Mouse (Mus musculus) limb, embryonic 12.5 days (tissue): ENCODE data around the gene Rab14. TPM values are rescaled to one million over a fixed set of nuclear protein-coding genes. Genes with fewer than 3 reads are reported as not detected.

Source experiments
- ATAC-seq: fragments of 200-750 bp; cut with Nextera tagmentation; 2 replicates; pipeline ENCODE4 v1.8.0; 2017; ENCODE audit warnings: low read depth, moderate TSS enrichment; ENCODE audit not compliant: insufficient number of reproducible peaks, insufficient read depth, low FRiP score, low TSS enrichment
- H3K27ac ChIP-seq: fragments of 300-500 bp; sonication (generic); 2 replicates; pipeline ENCODE4 v1.5.1; 2016; ENCODE audit warnings: mild to moderate bottlenecking, moderate library complexity
- H3K27me3 ChIP-seq: fragments of 300-500 bp; sonication (generic); 2 replicates; pipeline ENCODE4 v1.6.1; 2016; ENCODE audit warnings: mild to moderate bottlenecking, moderate library complexity
- H3K36me3 ChIP-seq: fragments of 300-500 bp; sonication (generic); 2 replicates; pipeline ENCODE4 v1.6.1; 2016; ENCODE audit warnings: mild to moderate bottlenecking, moderate library complexity
- H3K4me1 ChIP-seq: fragments of 300-500 bp; sonication (generic); replicated peaks from 2 replicates; pipeline ENCODE4 v1.6.1; 2016
- H3K4me2 ChIP-seq: fragments of 300-500 bp; sonication (generic); 2 replicates; pipeline ENCODE4 v1.6.1; 2016; ENCODE audit warnings: mild to moderate bottlenecking, moderate library complexity
- H3K4me3 ChIP-seq: fragments of 300-500 bp; sonication (generic); replicated peaks from 2 replicates; pipeline ENCODE4 v1.5.1; 2016; ENCODE audit warnings: mild to moderate bottlenecking
- H3K9ac ChIP-seq: fragments of 300-500 bp; sonication (generic); replicated peaks from 2 replicates; pipeline ENCODE4 v1.6.1; 2016; ENCODE audit warnings: mild to moderate bottlenecking, moderate library complexity
- H3K9me3 ChIP-seq: fragments of 300-500 bp; sonication (generic); 2 replicates; pipeline ENCODE4 v1.6.1; 2016; ENCODE audit warnings: mild to moderate bottlenecking, moderate library complexity
- WGBS: fragments of 180-500 bp; shearing (Covaris S2); methylation state at CpG from one replicate; pipeline ENCODE4 v1.1.7; 2016; 5-methylcytosine and 5-hydroxymethylcytosine counted together
- polyA plus RNA-seq: library from polyadenylated mRNA; unstranded; fragments of >200 nt; fragmentation: Nextera tagmentation; extraction: Ambion mirVana; gene quantifications from 2 replicates; pipeline ENCODE4 v1.2.1, GENCODE M21; 2016

The Rab14 gene
- polyA plus RNA-seq, 1 experiment from 2014 or later = 291 TPM

GRCm38 (mm10) chr2:35218736-35219135, 17.8 kb upstream of the Rab14 start:
- H3K27ac ChIP-seq = no peak overlapping the region
- H3K27me3 ChIP-seq = peaks cover 57% of the 10 kb centered on the region
- H3K4me2 ChIP-seq = no peak overlapping the region
- no peaks in the 10 kb centered on the region for H3K36me3 ChIP-seq
- no peak for ATAC-seq
- no peaks in the 10 kb centered on the region for H3K9me3 ChIP-seq
- 91% methylated on average over 3 of the region's 3 CpGs for WGBS
- peaks cover 13% of the 10 kb centered on the region for H3K4me1 ChIP-seq
- H3K4me3 ChIP-seq = no peak overlapping the region
- H3K9ac ChIP-seq = no peak overlapping the region

- no peak overlapping the region for H3K4me3 ChIP-seq
- no peaks in the 10 kb centered on the region for H3K36me3 ChIP-seq
- H3K27ac ChIP-seq = no peak overlapping the region
- ATAC-seq = no peak
- H3K27me3 ChIP-seq = peaks cover 64% of the 10 kb centered on the region
- no peak overlapping the region for H3K4me2 ChIP-seq
- no peaks in the 10 kb centered on the region for H3K9me3 ChIP-seq
- no peak overlapping the region for H3K9ac ChIP-seq
- H3K4me1 ChIP-seq = 0 out of 2 replicates have a peak, but pooled peaks cover 8% of the 10 kb centered on the region
- 73% methylated on average over 2 of the region's 2 CpGs for WGBS
Observed at GRCm38 (mm10) chr2:35216701-35217100, 15.8 kb upstream of the Rab14 start.

- Histone ChIP-seq H3K36me3 (no peaks in the 10 kb centered on the region), H3K27ac (no peak overlapping the region), H3K4me2 (no peak overlapping the region), H3K4me3 (no peak overlapping the region), H3K4me1 (0 out of 2 replicates have a peak, but pooled peaks cover 8% of the 10 kb centered on the region), H3K9me3 (no peaks in the 10 kb centered on the region), H3K9ac (no peak overlapping the region), H3K27me3 (peaks cover 63% of the 10 kb centered on the region)
- no peak for ATAC-seq
- 83% methylated on average over 14 of the region's 14 CpGs for WGBS
Observed at GRCm38 (mm10) chr2:35215363-35215762, 14.4 kb upstream of the Rab14 start.

GRCm38 (mm10) chr2:35214881-35215358, 14.0 kb upstream of the Rab14 start:
- H3K27me3 ChIP-seq = peaks cover 63% of the 10 kb centered on the region
- H3K27ac ChIP-seq = no peak overlapping the region
- ATAC-seq = no peak; the same call in 1 of the 2 replicates
- H3K36me3 ChIP-seq = no peaks in the 10 kb centered on the region
- no peak overlapping the region for H3K9ac ChIP-seq
- no peak overlapping the region for H3K4me3 ChIP-seq
- H3K4me1 ChIP-seq = 0 out of 2 replicates have a peak, but pooled peaks cover 8% of the 10 kb centered on the region
- 7% methylated on average over 12 of the region's 12 CpGs for WGBS
- H3K9me3 ChIP-seq = no peaks in the 10 kb centered on the region
- H3K4me2 ChIP-seq = peak overlapping the region; percentile 10; the same call in 1 of the 2 replicates

GRCm38 (mm10) chr2:35213345-35213910, 12.5 kb upstream of the Rab14 start:
- no peak overlapping the region for H3K9ac ChIP-seq
- no peak overlapping the region for H3K27ac ChIP-seq
- H3K4me2 ChIP-seq = no peak overlapping the region
- H3K4me3 ChIP-seq = no peak overlapping the region
- H3K4me1 ChIP-seq = 0 out of 2 replicates have a peak, but pooled peaks cover 8% of the 10 kb centered on the region
- no peaks in the 10 kb centered on the region for H3K36me3 ChIP-seq
- no peaks in the 10 kb centered on the region for H3K9me3 ChIP-seq
- H3K27me3 ChIP-seq = peaks cover 51% of the 10 kb centered on the region
- 76% methylated on average over 12 of the region's 12 CpGs for WGBS
- ATAC-seq = no peak

GRCm38 (mm10) chr2:35211681-35212080, 10.8 kb upstream of the Rab14 start:
- Histone ChIP-seq H3K4me3 (no peak overlapping the region), H3K36me3 (no peaks in the 10 kb centered on the region), H3K4me2 (no peak overlapping the region), H3K9ac (no peak overlapping the region), H3K4me1 (0 out of 2 replicates have a peak, but pooled peaks cover 6% of the 10 kb centered on the region), H3K27ac (no peak overlapping the region), H3K27me3 (peaks cover 44% of the 10 kb centered on the region), H3K9me3 (0 out of 2 replicates have a peak, but pooled peaks cover 3% of the 10 kb centered on the region)
- ATAC-seq = no peak
- WGBS = 85% methylated on average over 3 of the region's 3 CpGs

GRCm38 (mm10) chr2:35208931-35209665, 8.2 kb upstream of the Rab14 start:
- no peak overlapping the region for H3K27ac ChIP-seq
- ATAC-seq = no peak
- H3K27me3 ChIP-seq = peaks cover 41% of the 10 kb centered on the region
- no peak overlapping the region for H3K9ac ChIP-seq
- no peaks in the 10 kb centered on the region for H3K4me1 ChIP-seq
- 70% methylated on average over 8 of the region's 8 CpGs for WGBS
- no peak overlapping the region for H3K4me2 ChIP-seq
- 0 out of 2 replicates have a peak, but pooled peaks cover 3% of the 10 kb centered on the region for H3K9me3 ChIP-seq
- no peak overlapping the region for H3K4me3 ChIP-seq
- H3K36me3 ChIP-seq = no peaks in the 10 kb centered on the region

GRCm38 (mm10) chr2:35208054-35208453, 7.1 kb upstream of the Rab14 start:
- Histone ChIP-seq H3K9me3 (0 out of 2 replicates have a peak, but pooled peaks cover 3% of the 10 kb centered on the region), H3K27ac (no peak overlapping the region), H3K9ac (no peak overlapping the region), H3K4me3 (no peak overlapping the region), H3K36me3 (no peaks in the 10 kb centered on the region), H3K4me1 (no peaks in the 10 kb centered on the region), H3K4me2 (no peak overlapping the region), H3K27me3 (peaks cover 30% of the 10 kb centered on the region)
- 83% methylated on average over 3 of the region's 3 CpGs for WGBS
- no peak for ATAC-seq

- Histone ChIP-seq H3K9me3 (0 out of 2 replicates have a peak, but pooled peaks cover 3% of the 10 kb centered on the region), H3K4me1 (no peaks in the 10 kb centered on the region), H3K9ac (no peak overlapping the region), H3K4me3 (no peak overlapping the region), H3K4me2 (no peak overlapping the region), H3K36me3 (no peaks in the 10 kb centered on the region), H3K27ac (no peak overlapping the region), H3K27me3 (peaks cover 24% of the 10 kb centered on the region; the same call in 1 of the 2 replicates)
- 89% methylated on average over 3 of the region's 3 CpGs for WGBS
- ATAC-seq = no peak
Observed at GRCm38 (mm10) chr2:35206761-35207160, 5.8 kb upstream of the Rab14 start.

- no peak overlapping the region for H3K9ac ChIP-seq
- no peak overlapping the region for H3K4me3 ChIP-seq
- no peak for ATAC-seq
- H3K9me3 ChIP-seq = 0 out of 2 replicates have a peak, but pooled peaks cover 3% of the 10 kb centered on the region
- H3K27ac ChIP-seq = no peak overlapping the region
- H3K4me1 ChIP-seq = peaks cover 9% of the 10 kb centered on the region
- no peaks in the 10 kb centered on the region for H3K36me3 ChIP-seq
- H3K4me2 ChIP-seq = no peak overlapping the region
- H3K27me3 ChIP-seq = peaks cover 7% of the 10 kb centered on the region; the same call in 1 of the 2 replicates
Observed at GRCm38 (mm10) chr2:35203729-35204128, 2.8 kb upstream of the Rab14 start.
